Comparison of ENCODE assay signal across 8 mouse cellular contexts in genomic region chr13:38992529-38992928, GRCm38 (mm10). TPM values are rescaled to one million over a fixed set of nuclear protein-coding genes. Genes with fewer than 3 reads are reported as not detected.
DNase-seq lines count a peak whose midpoint lies in the region; ATAC-seq and TF ChIP-seq lines count a peak whose summit lies in the region.

No protein-coding gene starts in this region.

- H3K79me2 ChIP-seq in liver, adult 2 months (ENCODE audit: control insufficient read depth, insufficient read depth, low read length), result no peaks in the 10 kb centered on the region

- H3K36me3 ChIP-seq in liver, adult 2 months (ENCODE audit: control insufficient read depth, insufficient read depth, low read length), result no peaks in the 10 kb centered on the region
- no peaks in the 10 kb centered on the region for H3K36me3 ChIP-seq in liver, embryonic 12.5 days

- no peaks in the 10 kb centered on the region for H3K27me3 ChIP-seq in liver, adult 2 months (ENCODE audit: control insufficient read depth, insufficient read depth, low read length)
- no peaks in the 10 kb centered on the region for H3K27me3 ChIP-seq in liver, embryonic 12.5 days (replicated peaks)

- 34% methylated on average over 5 of the region's 5 CpGs for WGBS in liver, adult 2 months
- 34% methylated on average over 5 of the region's 5 CpGs for WGBS in liver, embryonic 12.5 days (ENCODE audit: insufficient replicate concordance)
- WGBS in lung, adult 2 months, result 23% methylated on average over 5 of the region's 5 CpGs

- TF ChIP-seq POLR2A in liver, adult 2 months (IDR thresholded peaks at IDR 0.05; ENCODE audit: extremely low read depth, insufficient read depth, low read length), result no peak
- TF ChIP-seq POLR2A in cortical plate, adult 2 months (IDR thresholded peaks at IDR 0.05; ENCODE audit: extremely low read depth, insufficient read depth, low read length), result no peak
- no peak for TF ChIP-seq POLR2A in lung, adult 2 months (IDR thresholded peaks at IDR 0.05; ENCODE audit: borderline replicate concordance, extremely low read depth, low read depth, low read length)

- H3K4me1 ChIP-seq in liver, adult 2 months (ENCODE audit: control insufficient read depth, insufficient read depth, low read length), result no peaks in the 10 kb centered on the region
- no peaks in the 10 kb centered on the region for H3K4me1 ChIP-seq in liver, embryonic 12.5 days
- H3K4me1 ChIP-seq in cortical plate, adult 2 months (ENCODE audit: control insufficient read depth, insufficient read depth, low read length), result no peaks in the 10 kb centered on the region
- no peaks in the 10 kb centered on the region for H3K4me1 ChIP-seq in lung, adult 2 months (ENCODE audit: control insufficient read depth, insufficient read depth, low read length)

- ATAC-seq in liver, embryonic 12.5 days, result no peak

- no peak overlapping the region for H3K9ac ChIP-seq in liver, adult 2 months (ENCODE audit: low read depth, low read length)
- no peak overlapping the region for H3K9ac ChIP-seq in liver, embryonic 12.5 days

- peak; percentile 43; the same call in 1 of the 2 replicates for TF ChIP-seq CTCF in liver, adult 2 months (IDR thresholded peaks at IDR 0.05; ENCODE audit: low read depth, low read length)
- TF ChIP-seq CTCF in cortical plate, adult 2 months (IDR thresholded peaks at IDR 0.05; ENCODE audit: extremely low read depth, insufficient read depth, low read length), result peak; percentile 70
- peak; percentile 60 for TF ChIP-seq CTCF in lung, adult 2 months (IDR thresholded peaks at IDR 0.05; ENCODE audit: insufficient read depth, low read length)

- H3K4me3 ChIP-seq in liver, adult 2 months (ENCODE audit: insufficient read depth, low read depth, low read length), result no peak overlapping the region
- no peak overlapping the region for H3K4me3 ChIP-seq in liver, embryonic 12.5 days
- no peak overlapping the region for H3K4me3 ChIP-seq in cortical plate, adult 2 months (ENCODE audit: insufficient read depth, low read length)
- no peak overlapping the region for H3K4me3 ChIP-seq in lung, adult 2 months (replicated peaks; ENCODE audit: extremely low read depth, low read depth, low read length)

- DNase-seq in liver, adult 2 months (ENCODE audit: extremely low read depth, low read depth, low spot score), result peak; percentile 24
- DNase-seq in adipocyte (ENCODE audit: low spot score), result peak; percentile 72
- DNase-seq in kidney, adult 9 months, result peak; percentile 50
- peak; percentile 14 for DNase-seq in lung, adult 2 months
- DNase-seq in thymus, postnatal 14 days, result no peak
- no peak for DNase-seq in thymus, postnatal 10 days (ENCODE audit: low spot score in 2 of 2)

- H3K9me3 ChIP-seq in liver, embryonic 12.5 days (replicated peaks), result no peaks in the 10 kb centered on the region

- H3K4me2 ChIP-seq in liver, embryonic 12.5 days, result no peak overlapping the region

- no peak overlapping the region for H3K27ac ChIP-seq in liver, adult 2 months (replicated peaks; ENCODE audit: insufficient read depth, low read depth, low read length)
- no peak overlapping the region for H3K27ac ChIP-seq in liver, embryonic 12.5 days
- no peak overlapping the region for H3K27ac ChIP-seq in cortical plate, adult 2 months (ENCODE audit: insufficient read depth, low read length)

RNA-seq across cellular contexts. Expression of gene Slc35b3, which starts 31.9 kb away (rescaled TPM):
- total RNA-seq in liver, adult 2 months (2014; rRNA removed), result 21.1 and 22.7 TPM in 2 replicates
- 8.3 and 9.8 TPM in 2 replicates for polyA plus RNA-seq in liver, adult 2 months (2012; rRNA removed)
- polyA plus RNA-seq in liver, embryonic 12.5 days (2016; fragmentation: Nextera tagmentation; extraction: Ambion mirVana), result 16.0 and 17.4 TPM in 2 replicates
- polyA plus RNA-seq in cortical plate, adult 2 months (2012; rRNA removed), result 25.7 and 27.8 TPM in 2 replicates
- polyA plus RNA-seq in lung, adult 2 months (2012; rRNA removed), result 14.1 and 20.6 TPM in 2 replicates

Comparison
In these comparisons a context has a peak if more than half of its experiments do, and no peak if none do; other contexts are left out.
1. DNase-seq: peak in liver, adult 2 months (single experiment), adipocyte (single experiment), kidney, adult 9 months (single experiment) and lung, adult 2 months (single experiment); none in thymus, postnatal 14 days (single experiment) and thymus, postnatal 10 days (0 of 2).
2. Peak in every context shown above with its lines, with median percentiles within 50 percentile points of each other: CTCF ChIP-seq.